Mouse (Mus musculus) embryonic fibroblast, embryonic 13.5 days (primary cell): ENCODE measurements around the gene Stk32c.

Experiments
- CTCF ChIP-seq: IDR thresholded peaks from 2 replicates; pipeline ENCODE4 v1.5.1; 2011; ENCODE audit warnings: mild to moderate bottlenecking, control low read depth, low read length, moderate library complexity, borderline replicate concordance; ENCODE audit not compliant: insufficient read depth
- POLR2A ChIP-seq: IDR thresholded peaks from 2 replicates; pipeline ENCODE4 v1.6.1; 2011; ENCODE audit warnings: low read depth, mild to moderate bottlenecking, control low read depth, low read length, moderate library complexity

GRCm38 (mm10) chr7:139228447-139229171 is 15.5 kb upstream of the Stk32c start:
- no peak for TF ChIP-seq CTCF
- no peak for TF ChIP-seq POLR2A
